In genomic region chr16:22160386-22161145, GRCm38 (mm10) we compare ENCODE assay signal across 8 mouse cellular contexts. TPM values are rescaled to one million over a fixed set of nuclear protein-coding genes. Genes with fewer than 3 reads are reported as not detected.
DNase-seq lines count a peak whose midpoint lies in the region; ATAC-seq and TF ChIP-seq lines count a peak whose summit lies in the region.

No protein-coding gene starts in this region.

- peak overlapping the region; percentile 43; the same call in 1 of the 2 replicates for H3K9ac ChIP-seq in lung, embryonic 16.5 days (ENCODE audit: low read length)
- H3K9ac ChIP-seq in forebrain, embryonic 13.5 days, result peak overlapping the region; percentile 61
- H3K9ac ChIP-seq in limb, embryonic 15.5 days, result no peak overlapping the region
- no peak overlapping the region for H3K9ac ChIP-seq in stomach, postnatal 0 days (ENCODE audit: low read length)

- no peak for TF ChIP-seq CTCF in stomach, postnatal 0 days (IDR thresholded peaks at IDR 0.05; ENCODE audit: low read depth)
- TF ChIP-seq CTCF in layer of hippocampus, adult 2 months (conservative IDR thresholded peaks at IDR 0.05), result no peak

- no peaks in the 10 kb centered on the region for H3K36me3 ChIP-seq in lung, embryonic 16.5 days (ENCODE audit: control insufficient read depth, insufficient read depth, low read length)
- H3K36me3 ChIP-seq in forebrain, embryonic 13.5 days (ENCODE audit: poor library complexity, severe bottlenecking), result no peaks in the 10 kb centered on the region
- H3K36me3 ChIP-seq in limb, embryonic 15.5 days, result no peaks in the 10 kb centered on the region
- no peaks in the 10 kb centered on the region for H3K36me3 ChIP-seq in stomach, postnatal 0 days (ENCODE audit: control insufficient read depth, insufficient read depth, low read length)

- no peaks in the 10 kb centered on the region for H3K27me3 ChIP-seq in lung, embryonic 16.5 days (ENCODE audit: control insufficient read depth, insufficient read depth, low read depth, low read length)
- H3K27me3 ChIP-seq in forebrain, embryonic 13.5 days, result no peaks in the 10 kb centered on the region
- no peaks in the 10 kb centered on the region for H3K27me3 ChIP-seq in limb, embryonic 15.5 days
- no peaks in the 10 kb centered on the region for H3K27me3 ChIP-seq in stomach, postnatal 0 days (ENCODE audit: control insufficient read depth, insufficient read depth, low read length)

- no peak for ATAC-seq in lung, embryonic 16.5 days (ENCODE audit: low read depth)
- ATAC-seq in forebrain, embryonic 13.5 days, result no peak
- ATAC-seq in limb, embryonic 15.5 days (ENCODE audit: insufficient number of reproducible peaks, low FRiP score, low TSS enrichment, low read depth), result no peak
- ATAC-seq in stomach, postnatal 0 days (ENCODE audit: low FRiP score, low TSS enrichment), result no peak

- H3K4me2 ChIP-seq in lung, embryonic 16.5 days (ENCODE audit: low read depth, low read length), result peak overlapping the region; percentile 92
- H3K4me2 ChIP-seq in forebrain, embryonic 13.5 days, result peak overlapping the region; percentile 89
- peak overlapping the region; percentile 81 for H3K4me2 ChIP-seq in limb, embryonic 15.5 days
- peak overlapping the region; percentile 80 for H3K4me2 ChIP-seq in stomach, postnatal 0 days (replicated peaks; ENCODE audit: low read depth)

- no peaks in the 10 kb centered on the region for H3K9me3 ChIP-seq in lung, embryonic 16.5 days (ENCODE audit: control insufficient read depth, low read length)
- no peaks in the 10 kb centered on the region for H3K9me3 ChIP-seq in forebrain, embryonic 13.5 days (replicated peaks)
- H3K9me3 ChIP-seq in limb, embryonic 15.5 days, result no peaks in the 10 kb centered on the region
- no peaks in the 10 kb centered on the region for H3K9me3 ChIP-seq in stomach, postnatal 0 days (ENCODE audit: control insufficient read depth, low read length)

- intact Hi-C loops in left cerebral cortex, postnatal 4 days (cut with DNase I), result no loop called here

- peaks cover 12% of the 10 kb centered on the region for H3K4me1 ChIP-seq in lung, embryonic 16.5 days (replicated peaks; ENCODE audit: control insufficient read depth, insufficient read depth, low read length)
- peaks cover 38% of the 10 kb centered on the region for H3K4me1 ChIP-seq in forebrain, embryonic 13.5 days
- H3K4me1 ChIP-seq in limb, embryonic 15.5 days, result peaks cover 14% of the 10 kb centered on the region
- no peaks in the 10 kb centered on the region for H3K4me1 ChIP-seq in stomach, postnatal 0 days (replicated peaks; ENCODE audit: control insufficient read depth, insufficient read depth)

- 4% methylated on average over 16 of the region's 16 CpGs for WGBS in lung, embryonic 16.5 days
- WGBS in forebrain, embryonic 13.5 days, result under 1% methylated on average over 16 of the region's 16 CpGs
- 2% methylated on average over 16 of the region's 16 CpGs for WGBS in limb, embryonic 15.5 days
- WGBS in stomach, postnatal 0 days, result 4% methylated on average over 16 of the region's 16 CpGs

- no peak for TF ChIP-seq EP300 in stomach, postnatal 0 days (optimal IDR thresholded peaks at IDR 0.05)

- H3K27ac ChIP-seq in lung, embryonic 16.5 days (ENCODE audit: low read length), result no peak overlapping the region
- no peak overlapping the region for H3K27ac ChIP-seq in forebrain, embryonic 13.5 days
- no peak overlapping the region for H3K27ac ChIP-seq in limb, embryonic 15.5 days
- no peak overlapping the region for H3K27ac ChIP-seq in stomach, postnatal 0 days (replicated peaks)
- no peak overlapping the region for H3K27ac ChIP-seq in layer of hippocampus, adult 2 months

- no peak for DNase-seq in lung, postnatal 14 days
- no peak for DNase-seq in stomach, postnatal 0 days (ENCODE audit: low spot score)
- no peak for DNase-seq in left cerebral cortex, postnatal 4 days
- DNase-seq in layer of hippocampus, adult 2 months (ENCODE audit: low spot score in 2 of 2), result no peak
- no peak for DNase-seq in layer of hippocampus, adult 11-12 months (ENCODE audit: low spot score)

- H3K4me3 ChIP-seq in lung, embryonic 16.5 days (ENCODE audit: low read length), result peak overlapping the region; percentile 94
- H3K4me3 ChIP-seq in forebrain, embryonic 13.5 days, result peak overlapping the region; percentile 98
- H3K4me3 ChIP-seq in limb, embryonic 15.5 days, result peak overlapping the region; percentile 84
- peak overlapping the region; percentile 99 for H3K4me3 ChIP-seq in stomach, postnatal 0 days (ENCODE audit: low read depth, low read length)
- no peak overlapping the region for H3K4me3 ChIP-seq in layer of hippocampus, adult 2 months

RNA-seq across cellular contexts. Expression of gene Igf2bp2, which starts 2.5 kb away (rescaled TPM):
- 42.4 and 49.4 TPM in 2 replicates for polyA plus RNA-seq in lung, embryonic 16.5 days (2015; fragmentation: Nextera tagmentation; extraction: Ambion mirVana)
- polyA plus RNA-seq in forebrain, embryonic 13.5 days (2015; fragmentation: Nextera tagmentation; extraction: Ambion mirVana), result 52.7 and 55.3 TPM in 2 replicates
- 76.4 and 84.3 TPM in 2 replicates for polyA plus RNA-seq in limb, embryonic 15.5 days (2015; fragmentation: Nextera tagmentation; extraction: Ambion mirVana)
- polyA plus RNA-seq in stomach, postnatal 0 days (2015; fragmentation: Nextera tagmentation; extraction: Ambion mirVana), result 32.4 and 34.6 TPM in 2 replicates
- total RNA-seq in left cerebral cortex, postnatal 4 days (2021), result 10 to 100 TPM in 1 of 2 experiments, 1 to 10 TPM in 1; 7.1 to 10.0 TPM
- under 1 TPM; 0.27 to 0.54 TPM for total RNA-seq in layer of hippocampus, adult 2 months (2021)

Comparison
In these comparisons a context has a peak if more than half of its experiments do, and no peak if none do; other contexts are left out.
1. H3K9ac ChIP-seq: peak in lung, embryonic 16.5 days (single experiment) and forebrain, embryonic 13.5 days (single experiment); none in limb, embryonic 15.5 days (single experiment) and stomach, postnatal 0 days (single experiment).
2. Peak in every context shown above with its lines, with median percentiles within 50 percentile points of each other: H3K4me2 ChIP-seq.